In the genomic region with DNA sequence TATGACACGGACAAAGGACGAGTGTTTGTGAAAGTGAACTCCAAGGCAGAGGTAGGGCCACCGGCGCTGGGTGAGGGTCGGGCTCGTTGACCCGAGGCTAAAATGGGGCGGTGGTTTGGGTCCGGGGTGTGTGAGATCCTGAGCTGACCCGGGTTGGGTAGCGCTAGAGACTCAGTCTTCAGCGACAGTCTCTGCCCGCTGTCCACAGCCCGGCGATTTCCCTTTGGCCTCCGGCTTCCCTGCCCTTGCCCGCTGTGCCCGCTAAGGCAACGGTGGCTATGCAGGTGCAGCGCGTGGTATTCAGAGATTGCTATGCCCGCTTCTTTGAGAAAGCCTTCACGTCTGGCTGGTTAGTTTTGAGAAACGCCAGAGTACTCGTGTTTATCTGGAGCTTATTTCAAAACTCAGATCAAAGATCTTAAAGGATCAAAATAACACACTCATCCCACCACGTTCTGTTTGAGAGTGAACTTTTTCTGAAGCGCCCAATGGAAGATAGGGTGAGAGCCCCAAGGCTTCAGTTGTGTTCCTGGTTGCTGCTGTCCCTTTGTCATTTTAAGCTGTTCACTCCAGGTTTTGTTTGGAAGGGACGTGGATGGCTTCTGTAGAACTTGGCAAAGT, we compare ENCODE assay signal across 8 mouse cellular contexts. TPM values are rescaled to one million over a fixed set of nuclear protein-coding genes. Genes with fewer than 3 reads are reported as not detected.
A peak's percentile ranks its signal among the peaks of the same experiment; 100 is the strongest.
DNase-seq lines count a peak whose midpoint lies in the region; ATAC-seq and TF ChIP-seq lines count a peak whose summit lies in the region.

No protein-coding gene starts in this region.

- peak overlapping the region; percentile 81 for H3K4me3 ChIP-seq in kidney, adult 2 months (ENCODE audit: insufficient read depth, low read depth, low read length)
- peak overlapping the region; percentile 87 for H3K4me3 ChIP-seq in cortical plate, adult 2 months (ENCODE audit: insufficient read depth, low read length)
- H3K4me3 ChIP-seq in intestine, embryonic 14.5 days (ENCODE audit: low read depth, low read length): peak overlapping the region; percentile 65
- H3K4me3 ChIP-seq in midbrain, embryonic 10.5 days: peak overlapping the region; percentile 83

- ATAC-seq in intestine, embryonic 14.5 days (replicated peaks; ENCODE audit: low FRiP score, low TSS enrichment, low read depth): peak; percentile 65

- peak overlapping the region; percentile 85 for H3K4me2 ChIP-seq in intestine, embryonic 14.5 days (ENCODE audit: low read length)

- peak overlapping the region; percentile 68 for H3K27ac ChIP-seq in kidney, adult 2 months (ENCODE audit: insufficient read depth, low read depth, low read length)
- H3K27ac ChIP-seq in cortical plate, adult 2 months (ENCODE audit: insufficient read depth, low read length): 0 out of 2 replicates have a peak overlapping the region, but pooled peaks have one; percentile 4
- no peak overlapping the region for H3K27ac ChIP-seq in intestine, embryonic 14.5 days (ENCODE audit: low read depth)
- H3K27ac ChIP-seq in midbrain, embryonic 10.5 days (replicated peaks): peak overlapping the region; percentile 86

- H3K4me1 ChIP-seq in kidney, adult 2 months (ENCODE audit: control insufficient read depth, insufficient read depth, low read length): peaks cover 8% of the 10 kb centered on the region; the same call in 1 of the 2 replicates
- H3K4me1 ChIP-seq in cortical plate, adult 2 months (ENCODE audit: control insufficient read depth, insufficient read depth, low read length): peaks cover 5% of the 10 kb centered on the region
- peaks cover 11% of the 10 kb centered on the region for H3K4me1 ChIP-seq in intestine, embryonic 14.5 days (replicated peaks; ENCODE audit: control insufficient read depth, insufficient read depth, low read length)
- peaks cover 22% of the 10 kb centered on the region for H3K4me1 ChIP-seq in midbrain, embryonic 10.5 days

- intact Hi-C loops in left cerebral cortex, postnatal 10 days (cut with DNase I): loop anchor here (5.0 kb wide), 1 partner anchor 34 kb away; a partner anchor contains a TSS

- H3K9me3 ChIP-seq in intestine, embryonic 14.5 days (ENCODE audit: control insufficient read depth, low read length): no peaks in the 10 kb centered on the region
- no peaks in the 10 kb centered on the region for H3K9me3 ChIP-seq in midbrain, embryonic 10.5 days (replicated peaks)

- DNase-seq in kidney, adult 2 months: no peak
- no peak for DNase-seq in kidney, adult 8-10 months
- no peak for DNase-seq in intestine, embryonic 14.5 days (ENCODE audit: low spot score)
- DNase-seq in midbrain, embryonic 10.5 days (ENCODE audit: low spot score): no peak
- no peak for DNase-seq in urinary bladder, adult 2 months (ENCODE audit: low spot score)
- no peak for DNase-seq in left cerebral cortex, postnatal 10 days (ENCODE audit: extremely low spot score in 1 of 2, low spot score in 2 of 2)
- DNase-seq in cerebellum, adult 8-10 months: no peak

- H3K9ac ChIP-seq in intestine, embryonic 14.5 days (ENCODE audit: low read length): peak overlapping the region; percentile 49

- no peak for TF ChIP-seq CTCF in kidney, adult 2 months (conservative IDR thresholded peaks at IDR 0.05; ENCODE audit: insufficient read depth, insufficient read length, low read depth, low read length)
- TF ChIP-seq CTCF in cortical plate, adult 2 months (IDR thresholded peaks at IDR 0.05; ENCODE audit: extremely low read depth, insufficient read depth, low read length): no peak

- no peaks in the 10 kb centered on the region for H3K27me3 ChIP-seq in kidney, adult 2 months (replicated peaks; ENCODE audit: control insufficient read depth, insufficient read depth, low read length)
- H3K27me3 ChIP-seq in intestine, embryonic 14.5 days (replicated peaks; ENCODE audit: control insufficient read depth, insufficient read depth, low read length): no peaks in the 10 kb centered on the region
- no peaks in the 10 kb centered on the region for H3K27me3 ChIP-seq in midbrain, embryonic 10.5 days (ENCODE audit: low read depth, poor library complexity, severe bottlenecking)

- no peak for TF ChIP-seq POLR2A in kidney, adult 2 months (IDR thresholded peaks at IDR 0.05; ENCODE audit: low read depth, low read length)
- no peak for TF ChIP-seq POLR2A in cortical plate, adult 2 months (IDR thresholded peaks at IDR 0.05; ENCODE audit: extremely low read depth, insufficient read depth, low read length)

- H3K36me3 ChIP-seq in kidney, adult 2 months (ENCODE audit: control insufficient read depth, insufficient read depth, low read length): no peaks in the 10 kb centered on the region
- H3K36me3 ChIP-seq in intestine, embryonic 14.5 days (ENCODE audit: control insufficient read depth, insufficient read depth, low read length): 0 out of 2 replicates have a peak, but pooled peaks cover 4% of the 10 kb centered on the region
- H3K36me3 ChIP-seq in midbrain, embryonic 10.5 days: no peaks in the 10 kb centered on the region

- 1% methylated on average over 28 of the region's 28 CpGs for WGBS in kidney, adult 2 months
- WGBS in intestine, embryonic 14.5 days: under 1% methylated on average over 28 of the region's 28 CpGs
- WGBS in midbrain, embryonic 10.5 days: under 1% methylated on average over 28 of the region's 28 CpGs

RNA-seq across cellular contexts. Expression of a gene that starts 0.5 kb away (rescaled TPM):
- 14.9 and 19.6 TPM in 2 replicates for polyA plus RNA-seq in kidney, adult 2 months (2012; rRNA removed)
- polyA plus RNA-seq in cortical plate, adult 2 months (2012; rRNA removed): 38.1 and 41.0 TPM in 2 replicates
- 4.5 and 5.3 TPM in 2 replicates for polyA plus RNA-seq in intestine, embryonic 14.5 days (2014; fragmentation: Nextera tagmentation; extraction: Ambion mirVana)
- 7.0 and 8.8 TPM in 2 replicates for polyA plus RNA-seq in midbrain, embryonic 10.5 days (2016; fragmentation: Nextera tagmentation; extraction: Ambion mirVana)
- 8.7 and 11.2 TPM in 2 replicates for polyA plus RNA-seq in urinary bladder, adult 2 months (2012; rRNA removed)
- 10 to 100 TPM; 21.7 to 21.9 TPM for total RNA-seq in left cerebral cortex, postnatal 10 days (2021)

RNA-seq across cellular contexts. Expression of a gene that starts 13.1 kb away (rescaled TPM):
- polyA plus RNA-seq in kidney, adult 2 months (2012; rRNA removed): 30.6 and 33.7 TPM in 2 replicates
- 47.9 and 50.4 TPM in 2 replicates for polyA plus RNA-seq in cortical plate, adult 2 months (2012; rRNA removed)
- polyA plus RNA-seq in intestine, embryonic 14.5 days (2014; fragmentation: Nextera tagmentation; extraction: Ambion mirVana): 0.70 and 0.96 TPM in 2 replicates
- 0.94 and 1.3 TPM in 2 replicates for polyA plus RNA-seq in midbrain, embryonic 10.5 days (2016; fragmentation: Nextera tagmentation; extraction: Ambion mirVana)
- 2.6 and 3.8 TPM in 2 replicates for polyA plus RNA-seq in urinary bladder, adult 2 months (2012; rRNA removed)
- 10 to 100 TPM; 16.0 to 19.0 TPM for total RNA-seq in left cerebral cortex, postnatal 10 days (2021)

RNA-seq across cellular contexts. Expression of a gene that starts 30.1 kb away (rescaled TPM):
- 58.9 and 70.1 TPM in 2 replicates for polyA plus RNA-seq in kidney, adult 2 months (2012; rRNA removed)
- polyA plus RNA-seq in cortical plate, adult 2 months (2012; rRNA removed): 53.8 and 64.2 TPM in 2 replicates
- polyA plus RNA-seq in intestine, embryonic 14.5 days (2014; fragmentation: Nextera tagmentation; extraction: Ambion mirVana): 36.7 and 41.7 TPM in 2 replicates
- polyA plus RNA-seq in midbrain, embryonic 10.5 days (2016; fragmentation: Nextera tagmentation; extraction: Ambion mirVana): 54.2 and 61.9 TPM in 2 replicates
- polyA plus RNA-seq in urinary bladder, adult 2 months (2012; rRNA removed): 42.5 and 44.8 TPM in 2 replicates
- total RNA-seq in left cerebral cortex, postnatal 10 days (2021): 10 to 100 TPM; 57.4 to 57.9 TPM

RNA-seq across cellular contexts. Expression of a gene that starts 33.6 kb away (rescaled TPM):
- polyA plus RNA-seq in kidney, adult 2 months (2012; rRNA removed): 1.8 and 2.5 TPM in 2 replicates
- polyA plus RNA-seq in cortical plate, adult 2 months (2012; rRNA removed): 31.1 and 33.7 TPM in 2 replicates
- polyA plus RNA-seq in intestine, embryonic 14.5 days (2014; fragmentation: Nextera tagmentation; extraction: Ambion mirVana): 5.3 and 5.4 TPM in 2 replicates
- polyA plus RNA-seq in midbrain, embryonic 10.5 days (2016; fragmentation: Nextera tagmentation; extraction: Ambion mirVana): 1.3 and 2.0 TPM in 2 replicates
- polyA plus RNA-seq in urinary bladder, adult 2 months (2012; rRNA removed): 4.3 and 4.5 TPM in 2 replicates
- total RNA-seq in left cerebral cortex, postnatal 10 days (2021): 10 to 100 TPM; 31.5 to 35.0 TPM
